ENCODE assay signal across 7 mouse cellular contexts in genomic region chr15:83464083-83464904, GRCm38 (mm10). TPM values are rescaled to one million over a fixed set of nuclear protein-coding genes. Genes with fewer than 3 reads are reported as not detected.
DNase-seq lines count a peak whose midpoint lies in the region; ATAC-seq lines count a peak whose summit lies in the region.

TSS of gene Pacsin2 (minus strand) at chr15:83464606.

- DNase-seq in adrenal gland, adult 2 months = peak; percentile 99
- peak; percentile 93 for DNase-seq in embryo, embryonic 11.5 days (ENCODE audit: low read depth, low spot score)
- peak; percentile 97 to 99 for DNase-seq in gastrocnemius, postnatal 4 days (ENCODE audit: low spot score in 2 of 2)
- DNase-seq in left cerebral cortex, postnatal 36 days (ENCODE audit: low spot score in 2 of 2) = peak; percentile 93 to 95
- DNase-seq in midbrain, embryonic 11.5 days (ENCODE audit: low spot score, missing footprints) = peak; percentile 99
- DNase-seq in skeletal muscle tissue, adult 2 months (ENCODE audit: low read depth, low spot score) = peak; percentile 96

- peaks cover 11% of the 10 kb centered on the region for H3K4me1 ChIP-seq in intestine, embryonic 16.5 days (ENCODE audit: control insufficient read depth, insufficient read depth, low read length)
- H3K4me1 ChIP-seq in midbrain, embryonic 11.5 days (ENCODE audit: control insufficient read depth, insufficient read depth, low read length) = peaks cover 12% of the 10 kb centered on the region; the same call in 1 of the 2 replicates

- no peaks in the 10 kb centered on the region for H3K36me3 ChIP-seq in intestine, embryonic 16.5 days (ENCODE audit: control insufficient read depth, insufficient read depth, low read length)
- H3K36me3 ChIP-seq in midbrain, embryonic 11.5 days (ENCODE audit: control insufficient read depth, insufficient read depth, low read length) = no peaks in the 10 kb centered on the region

- peak within 1 kb of the TSS; percentile 80 for H3K9ac ChIP-seq in intestine, embryonic 16.5 days (ENCODE audit: low read depth, low read length)
- peak within 1 kb of the TSS; percentile 79 for H3K9ac ChIP-seq in midbrain, embryonic 11.5 days (ENCODE audit: low read length)

- intact Hi-C loops in left cerebral cortex, postnatal 36 days (cut with DNase I) = no loop called here

- H3K4me2 ChIP-seq in intestine, embryonic 16.5 days (ENCODE audit: low read depth, low read length) = peak within 1 kb of the TSS; percentile 77
- H3K4me2 ChIP-seq in midbrain, embryonic 11.5 days = peak within 1 kb of the TSS; percentile 93

- H3K9me3 ChIP-seq in intestine, embryonic 16.5 days (ENCODE audit: control insufficient read depth, low read length) = no peaks in the 10 kb centered on the region
- no peaks in the 10 kb centered on the region for H3K9me3 ChIP-seq in midbrain, embryonic 11.5 days (ENCODE audit: control insufficient read depth, low read length)

- peak within 1 kb of the TSS; percentile 85 for H3K27ac ChIP-seq in intestine, embryonic 16.5 days (ENCODE audit: low read length)
- no peak within 1 kb of the TSS for H3K27ac ChIP-seq in midbrain, embryonic 11.5 days (ENCODE audit: low read depth, low read length)

- under 1% methylated on average over 82 of the region's 88 CpGs for WGBS in intestine, embryonic 16.5 days
- WGBS in midbrain, embryonic 11.5 days = under 1% methylated on average over 85 of the region's 88 CpGs

- H3K27me3 ChIP-seq in intestine, embryonic 16.5 days (replicated peaks; ENCODE audit: control insufficient read depth, insufficient read depth, low read length) = no peaks in the 10 kb centered on the region
- H3K27me3 ChIP-seq in midbrain, embryonic 11.5 days (ENCODE audit: control insufficient read depth, insufficient read depth, low read length) = no peaks in the 10 kb centered on the region

- peak; percentile 97 for ATAC-seq in intestine, embryonic 16.5 days
- ATAC-seq in midbrain, embryonic 11.5 days (ENCODE audit: low FRiP score) = peak; percentile 99

- peak within 1 kb of the TSS; percentile 77 for H3K4me3 ChIP-seq in intestine, embryonic 16.5 days (ENCODE audit: low read length)
- peak within 1 kb of the TSS; percentile 73 for H3K4me3 ChIP-seq in midbrain, embryonic 11.5 days (ENCODE audit: low read depth, low read length)

RNA-seq across cellular contexts. Expression of gene Pacsin2, which starts in this region (rescaled TPM):
- 100 to 1,000 TPM in 1 of 2 experiments, 10 to 100 TPM in 1; 76.7 to 111 TPM for total RNA-seq in adrenal gland, adult 2 months (2021)
- 25.3 and 28.9 TPM in 2 replicates for polyA plus RNA-seq in adrenal gland, adult 2 months (2012; rRNA removed)
- 10 to 100 TPM; 62.7 to 66.9 TPM for total RNA-seq in gastrocnemius, postnatal 4 days (2021)
- polyA plus RNA-seq in intestine, embryonic 16.5 days (2015; fragmentation: Nextera tagmentation; extraction: Ambion mirVana) = 76.4 and 81.6 TPM in 2 replicates
- total RNA-seq in left cerebral cortex, postnatal 36 days (2021) = 100 to 1,000 TPM in 1 of 2 experiments, 10 to 100 TPM in 1; 88.9 to 102 TPM
- 36.3 and 36.5 TPM in 2 replicates for polyA plus RNA-seq in midbrain, embryonic 11.5 days (2014; fragmentation: Nextera tagmentation; extraction: Ambion mirVana)
